21 mouse cellular contexts compared by ENCODE assay signal in genomic region chr5:52590612-52591011, GRCm38 (mm10). TPM values are rescaled to one million over a fixed set of nuclear protein-coding genes. Genes with fewer than 3 reads are reported as not detected.
DNase-seq lines count a peak whose midpoint lies in the region; ATAC-seq and TF ChIP-seq lines count a peak whose summit lies in the region.
"Had no signal": no experiment of that assay in that cellular context is flagged by ENCODE, and none has a peak within 500 bp of the region (broad histone marks: within the 10 kb centered on the region; RNA-seq: fewer than 3 reads in every experiment).

No protein-coding gene starts in this region.

- TF ChIP-seq EP300 in stomach, postnatal 0 days (optimal IDR thresholded peaks at IDR 0.05): no peak

- peak; percentile 51 for DNase-seq in kidney, adult 18-20 months
- DNase-seq in kidney, adult 8-10 months: peak; percentile 68 to 69
- peak; percentile 53 for DNase-seq in kidney, postnatal 10 days
- peak; percentile 20 to 37 for DNase-seq in kidney, postnatal 4 days
- no peak for DNase-seq in hindbrain, embryonic 10.5 days (ENCODE audit: low spot score)
- DNase-seq in stomach, postnatal 0 days (ENCODE audit: low spot score): no peak
- DNase-seq: adrenal gland, adult 2 months; adrenal gland, postnatal 25 days; cerebellum, adult 2 months; cerebellum, postnatal 10 days; embryo, embryonic 11 days; gastrocnemius, adult 2 months; gastrocnemius, postnatal 25 days had no signal

- no peak overlapping the region for H3K27ac ChIP-seq in kidney, embryonic 15.5 days
- no peak overlapping the region for H3K27ac ChIP-seq in hindbrain, embryonic 16.5 days (ENCODE audit: low read depth, low read length)
- H3K27ac ChIP-seq in hindbrain, embryonic 10.5 days: no peak overlapping the region
- H3K27ac ChIP-seq in stomach, postnatal 0 days (replicated peaks): no peak overlapping the region
- H3K27ac ChIP-seq: embryonic facial prominence, embryonic 15.5 days; forebrain, embryonic 10.5 days; gastrocnemius, adult 2 months; hindbrain, embryonic 12.5 days had no signal

- no peaks in the 10 kb centered on the region for H3K9me3 ChIP-seq in kidney, embryonic 15.5 days (replicated peaks)
- no peaks in the 10 kb centered on the region; the same call in 1 of the 2 replicates for H3K9me3 ChIP-seq in hindbrain, embryonic 16.5 days (ENCODE audit: control insufficient read depth, low read length)
- H3K9me3 ChIP-seq in hindbrain, embryonic 10.5 days: 0 out of 2 replicates have a peak, but pooled peaks cover 2% of the 10 kb centered on the region
- H3K9me3 ChIP-seq in stomach, postnatal 0 days (ENCODE audit: control insufficient read depth, low read length): no peaks in the 10 kb centered on the region
- H3K9me3 ChIP-seq: embryonic facial prominence, embryonic 15.5 days; forebrain, embryonic 10.5 days; heart, embryonic 12.5 days; hindbrain, embryonic 12.5 days had no signal

- no peaks in the 10 kb centered on the region for H3K36me3 ChIP-seq in kidney, embryonic 15.5 days
- H3K36me3 ChIP-seq in hindbrain, embryonic 16.5 days (ENCODE audit: control insufficient read depth, insufficient read depth, low read length): no peaks in the 10 kb centered on the region
- no peaks in the 10 kb centered on the region for H3K36me3 ChIP-seq in hindbrain, embryonic 10.5 days
- H3K36me3 ChIP-seq in stomach, postnatal 0 days (ENCODE audit: control insufficient read depth, insufficient read depth, low read length): no peaks in the 10 kb centered on the region
- H3K36me3 ChIP-seq: embryonic facial prominence, embryonic 15.5 days; forebrain, embryonic 10.5 days; heart, embryonic 12.5 days; hindbrain, embryonic 12.5 days had no signal

- H3K9ac ChIP-seq in kidney, embryonic 15.5 days: no peak overlapping the region
- no peak overlapping the region for H3K9ac ChIP-seq in hindbrain, embryonic 16.5 days (ENCODE audit: low read depth, low read length)
- no peak overlapping the region for H3K9ac ChIP-seq in stomach, postnatal 0 days (ENCODE audit: low read length)
- H3K9ac ChIP-seq: embryonic facial prominence, embryonic 15.5 days; heart, embryonic 12.5 days; hindbrain, embryonic 12.5 days had no signal

- no peaks in the 10 kb centered on the region for H3K27me3 ChIP-seq in kidney, embryonic 15.5 days
- no peaks in the 10 kb centered on the region for H3K27me3 ChIP-seq in hindbrain, embryonic 16.5 days (replicated peaks; ENCODE audit: control insufficient read depth, insufficient read depth, low read length)
- no peaks in the 10 kb centered on the region for H3K27me3 ChIP-seq in hindbrain, embryonic 10.5 days (ENCODE audit: insufficient read depth, poor library complexity, severe bottlenecking)
- no peaks in the 10 kb centered on the region for H3K27me3 ChIP-seq in stomach, postnatal 0 days (ENCODE audit: control insufficient read depth, insufficient read depth, low read length)
- H3K27me3 ChIP-seq: embryonic facial prominence, embryonic 15.5 days; hindbrain, embryonic 12.5 days had no signal

- H3K4me1 ChIP-seq in kidney, embryonic 15.5 days: no peaks in the 10 kb centered on the region
- no peaks in the 10 kb centered on the region for H3K4me1 ChIP-seq in hindbrain, embryonic 16.5 days (ENCODE audit: control insufficient read depth, insufficient read depth, low read depth, low read length)
- no peaks in the 10 kb centered on the region for H3K4me1 ChIP-seq in hindbrain, embryonic 10.5 days (replicated peaks)
- no peaks in the 10 kb centered on the region for H3K4me1 ChIP-seq in stomach, postnatal 0 days (replicated peaks; ENCODE audit: control insufficient read depth, insufficient read depth)
- H3K4me1 ChIP-seq: embryonic facial prominence, embryonic 15.5 days; forebrain, embryonic 10.5 days; heart, embryonic 12.5 days; hindbrain, embryonic 12.5 days had no signal

- TF ChIP-seq CTCF in stomach, postnatal 0 days (IDR thresholded peaks at IDR 0.05; ENCODE audit: low read depth): no peak

- no peak overlapping the region for H3K4me2 ChIP-seq in kidney, embryonic 15.5 days
- no peak overlapping the region for H3K4me2 ChIP-seq in hindbrain, embryonic 16.5 days (ENCODE audit: low read length)
- H3K4me2 ChIP-seq in stomach, postnatal 0 days (replicated peaks; ENCODE audit: low read depth): no peak overlapping the region
- H3K4me2 ChIP-seq: embryonic facial prominence, embryonic 15.5 days; heart, embryonic 12.5 days; hindbrain, embryonic 12.5 days had no signal

- no peak overlapping the region for H3K4me3 ChIP-seq in kidney, embryonic 15.5 days (replicated peaks)
- H3K4me3 ChIP-seq in hindbrain, embryonic 16.5 days (ENCODE audit: low read length): no peak overlapping the region
- no peak overlapping the region for H3K4me3 ChIP-seq in hindbrain, embryonic 10.5 days
- no peak overlapping the region for H3K4me3 ChIP-seq in stomach, postnatal 0 days (ENCODE audit: low read depth, low read length)
- H3K4me3 ChIP-seq: embryonic facial prominence, embryonic 15.5 days; erythroblast, embryonic 14.5 days; forebrain, embryonic 10.5 days; gastrocnemius, adult 2 months; heart, embryonic 12.5 days; hindbrain, embryonic 12.5 days had no signal

- no peak for ATAC-seq in kidney, embryonic 15.5 days (replicated peaks; ENCODE audit: low FRiP score)
- ATAC-seq in hindbrain, embryonic 16.5 days: no peak
- ATAC-seq in stomach, postnatal 0 days (ENCODE audit: low FRiP score, low TSS enrichment): no peak
- ATAC-seq: forebrain, embryonic 14.5 days had no signal

- 78% methylated on average over 9 of the region's 9 CpGs for WGBS in kidney, embryonic 15.5 days
- WGBS in hindbrain, embryonic 16.5 days: 86% methylated on average over 9 of the region's 9 CpGs
- WGBS in hindbrain, embryonic 10.5 days: 90% methylated on average over 9 of the region's 9 CpGs
- 83% methylated on average over 9 of the region's 9 CpGs for WGBS in stomach, postnatal 0 days

RNA-seq across cellular contexts. Expression of gene Lgi2, which starts 24.4 kb away (rescaled TPM):
- polyA plus RNA-seq in kidney, embryonic 15.5 days (2015; fragmentation: Nextera tagmentation; extraction: Ambion mirVana): 3.5 and 4.6 TPM in 2 replicates
- 5.1 and 5.9 TPM in 2 replicates for polyA plus RNA-seq in hindbrain, embryonic 16.5 days (2015; fragmentation: Nextera tagmentation; extraction: Ambion mirVana)
- 1.3 and 1.7 TPM in 2 replicates for polyA plus RNA-seq in hindbrain, embryonic 10.5 days (2016; fragmentation: Nextera tagmentation; extraction: Ambion mirVana)
- polyA plus RNA-seq in stomach, postnatal 0 days (2015; fragmentation: Nextera tagmentation; extraction: Ambion mirVana): 4.8 and 5.5 TPM in 2 replicates
- polyA plus RNA-seq: erythroblast, embryonic 14.5 days had no signal

Comparison
In these comparisons a context has a peak if more than half of its experiments do, and no peak if none do; other contexts are left out.
1. DNase-seq: peak in kidney, adult 18-20 months (single experiment), kidney, adult 8-10 months (2 of 2), kidney, postnatal 10 days (single experiment) and kidney, postnatal 4 days (2 of 2); none in hindbrain, embryonic 10.5 days (single experiment) and stomach, postnatal 0 days (single experiment).